Mouse (Mus musculus): ENCODE results near the gene Gm21440. TPM values are rescaled to one million over a fixed set of nuclear protein-coding genes. Genes with fewer than 3 reads are reported as not detected.

Gene Gm21440
- not detected in 2 replicates for polyA plus RNA-seq (2012; rRNA removed)

DNA sequence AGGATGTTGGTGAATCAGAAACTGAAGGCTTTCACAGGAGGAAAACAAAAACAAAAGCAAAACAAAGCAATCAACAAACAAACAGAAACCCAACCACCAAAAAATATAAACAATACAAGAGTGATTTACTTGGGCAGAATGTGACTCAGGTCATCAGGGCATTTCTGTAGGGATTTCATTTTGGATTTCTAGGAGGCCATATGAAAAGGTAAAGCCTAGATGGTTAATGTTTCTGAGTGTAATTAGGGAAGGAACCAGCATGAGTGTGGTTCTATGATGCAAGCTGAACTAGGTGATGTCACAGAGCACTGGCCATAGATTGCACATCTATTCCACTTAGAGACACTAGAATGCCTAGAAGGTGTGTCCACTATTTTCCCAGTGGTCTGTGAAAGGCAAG lies at the start of gene Gm21440, which contains the start of gene Gm21454:
Gene Gm21440 (plus strand): TSS at position 301 of the 400 bp plus-strand sequence.
Gene Gm21454 (plus strand): TSS at position 352 of the 400 bp plus-strand sequence.

DNA sequence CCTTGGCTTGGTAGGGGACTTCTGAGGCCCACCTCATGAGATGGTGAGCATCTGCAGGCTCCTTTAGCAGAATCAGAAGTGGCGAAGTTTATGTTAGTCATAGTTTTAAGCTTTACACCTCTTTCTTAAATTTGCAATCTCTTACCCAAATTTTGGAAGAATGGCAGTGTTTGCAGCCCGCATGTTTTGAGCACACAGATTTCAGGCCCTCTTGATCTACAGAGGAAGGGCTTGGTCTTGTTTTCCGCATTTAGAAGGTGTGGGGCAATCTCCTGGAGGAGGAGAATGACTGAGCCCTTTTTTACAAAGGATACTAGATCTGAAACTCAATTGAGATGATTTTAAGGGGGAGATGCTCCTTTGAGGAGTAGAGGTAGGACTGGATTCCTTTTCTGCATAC lies 28.4 kb upstream of the Gm21440 start, which contains the start of gene Gm21828:
Gene Gm21828 (minus strand): TSS at position 101 of the 400 bp plus-strand sequence.

Other genes starting within 250 kb of the Gm21440 start
- gene Gm20807, start 209.5 kb upstream of the Gm21440 start, polyA plus RNA-seq (2012; rRNA removed): not detected in 2 replicates
- not detected in 2 replicates for gene Gm21891, start 118.9 kb upstream of the Gm21440 start, polyA plus RNA-seq (2012; rRNA removed)
- gene Gm21425, start 90.4 kb upstream of the Gm21440 start, polyA plus RNA-seq (2012; rRNA removed): not detected in 2 replicates
- not detected in 2 replicates for gene Gm21828, start 28.5 kb upstream of the Gm21440 start, polyA plus RNA-seq (2012; rRNA removed)
- gene Gm21454, start 51 bp downstream of the Gm21440 start, polyA plus RNA-seq (2012; rRNA removed): not detected in 2 replicates
- gene Gm21725, start 96.7 kb downstream of the Gm21440 start, polyA plus RNA-seq (2012; rRNA removed): not detected in 2 replicates
- not detected in 2 replicates for gene Gm21866, start 213.2 kb downstream of the Gm21440 start, polyA plus RNA-seq (2012; rRNA removed)
- not detected in 2 replicates for gene Gm20773, start 241.6 kb downstream of the Gm21440 start, polyA plus RNA-seq (2012; rRNA removed)

Measured in liver, embryonic 14 days (tissue).